Mouse (Mus musculus) heart, postnatal 25 days (tissue): ENCODE measurements around the gene Fam162a. TPM values are rescaled to one million over a fixed set of nuclear protein-coding genes. Genes with fewer than 3 reads are reported as not detected.
A peak's percentile ranks its signal among the peaks of the same experiment; 100 is the strongest.
"Not testable (repeated sequence)": the region's sequence is repeated elsewhere in the genome, so short reads cannot be mapped to it uniquely, and the experiment has no call there.

Experiments used
- DNase-seq: peaks from one replicate; pipeline ENCODE4 v3.0.0; 2022; ENCODE audit warnings: low spot score
- intact Hi-C: fragments of 180-260 bp; cut with DNase I; formaldehyde crosslinking; loops from one replicate; pipeline ENCODE4 v1.15.1; 2025
- total RNA-seq, 2 experiments: library from RNA; stranded (reverse); gene quantifications; 2 replicates each; pipeline ENCODE4 v1.2.3; 2021

The Fam162a gene
- total RNA-seq, 2 experiments from 2014 or later, result 241 to 254 TPM

- no peak for DNase-seq
Measured at GRCm38 (mm10) chr16:36064904-36065303, 6.5 kb downstream of the Fam162a start.

GRCm38 (mm10) chr16:36063315-36063714, 8.1 kb downstream of the Fam162a start:
- no peak for DNase-seq

More at GRCm38 (mm10) chr16:36064904-36065303, 6.5 kb downstream of the Fam162a start:
- intact Hi-C loops, result no loop called here

GRCm38 (mm10) chr16:36062534-36062933, 8.9 kb downstream of the Fam162a start:
- DNase-seq, intact Hi-C loops: not testable (repeated sequence)

More at GRCm38 (mm10) chr16:36063315-36063714, 8.1 kb downstream of the Fam162a start:
- intact Hi-C loops, result no loop called here

GRCm38 (mm10) chr16:36057933-36058475, 13.4 kb downstream of the Fam162a start:
- DNase-seq, result no peak
- intact Hi-C loops, result no loop called here

GRCm38 (mm10) chr16:36056416-36056815, 15.0 kb downstream of the Fam162a start:
- intact Hi-C loops, result no loop called here
- no peak for DNase-seq

GRCm38 (mm10) chr16:36054920-36055319, 16.5 kb downstream of the Fam162a start:
- no peak for DNase-seq
- intact Hi-C loops, result no loop called here

- no peak for DNase-seq
- intact Hi-C loops, result no loop called here
Measured at GRCm38 (mm10) chr16:36053524-36054275, 17.7 kb downstream of the Fam162a start.

- intact Hi-C loops, result no loop called here
- no peak for DNase-seq
Measured at GRCm38 (mm10) chr16:36051491-36051890, 19.9 kb downstream of the Fam162a start.

- no peak for DNase-seq
- intact Hi-C loops, result loop anchor here (2.0 kb wide), 1 partner anchor 21 kb away; no protein-coding TSS in a partner anchor
Measured at GRCm38 (mm10) chr16:36047538-36047937, 23.9 kb downstream of the Fam162a start.

GRCm38 (mm10) chr16:36043964-36044363, 27.4 kb downstream of the Fam162a start:
- intact Hi-C loops, result no loop called here

GRCm38 (mm10) chr16:36043073-36043472, 28.3 kb downstream of the Fam162a start:
- intact Hi-C loops, result no loop called here
- DNase-seq, result no peak

More at GRCm38 (mm10) chr16:36043964-36044363, 27.4 kb downstream of the Fam162a start:
- DNase-seq, result no peak

- DNase-seq, result no peak
- intact Hi-C loops, result no loop called here
Measured at GRCm38 (mm10) chr16:36041625-36042020, 29.8 kb downstream of the Fam162a start.

- intact Hi-C loops, result no loop called here
- peak; percentile 88 for DNase-seq
Measured at GRCm38 (mm10) chr16:36040640-36041624, 30.5 kb downstream of the Fam162a start, which contains the start of gene Wdr5b. TSS of gene Wdr5b (plus strand) at chr16:36041190.

GRCm38 (mm10) chr16:36028120-36028519, 43.3 kb downstream of the Fam162a start:
- intact Hi-C loops, DNase-seq: not testable (repeated sequence)

- DNase-seq, result no peak
- intact Hi-C loops, result no loop called here
Measured at GRCm38 (mm10) chr16:36016335-36016734, 55.1 kb downstream of the Fam162a start.

- intact Hi-C loops, result no loop called here
- no peak for DNase-seq
Measured at GRCm38 (mm10) chr16:36008396-36008795, 63.0 kb downstream of the Fam162a start.

- intact Hi-C loops, DNase-seq: not testable (repeated sequence)
Measured at GRCm38 (mm10) chr16:35998852-35999251, 72.5 kb downstream of the Fam162a start.
